Mouse (Mus musculus) limb, embryonic 14.5 days (tissue): ENCODE results near the gene Fggy. TPM values are rescaled to one million over a fixed set of nuclear protein-coding genes. Genes with fewer than 3 reads are reported as not detected.
A peak's percentile ranks its signal among the peaks of the same experiment; 100 is the strongest.

ENCODE experiments used
- ATAC-seq: fragments of 200-750 bp; cut with Nextera tagmentation; 2 replicates; pipeline ENCODE4 v1.8.0; 2017; ENCODE audit warnings: low read depth, moderate number of reproducible peaks, moderate TSS enrichment; ENCODE audit not compliant: low FRiP score
- DNase-seq: peaks from one replicate; pipeline ENCODE4 v3.0.0-alpha.2; 2015; ENCODE audit warnings: low spot score
- H3K27ac ChIP-seq: fragments of 300-500 bp; sonication (generic); replicated peaks from 2 replicates; pipeline ENCODE4 v1.5.1; 2014; ENCODE audit warnings: low read depth, mild to moderate bottlenecking, low read length, moderate library complexity, mixed read lengths
- H3K27me3 ChIP-seq: fragments of 300-500 bp; sonication (generic); 2 replicates; pipeline ENCODE4 v1.6.1; 2014; ENCODE audit warnings: low read length, mixed read lengths; ENCODE audit not compliant: control insufficient read depth, insufficient read depth
- H3K36me3 ChIP-seq: fragments of 300-500 bp; sonication (generic); 2 replicates; pipeline ENCODE4 v1.6.1; 2014; ENCODE audit warnings: mild to moderate bottlenecking, low read length, moderate library complexity, mixed read lengths; ENCODE audit not compliant: control insufficient read depth, insufficient read depth
- H3K4me1 ChIP-seq: fragments of 300-500 bp; sonication (generic); 2 replicates; pipeline ENCODE4 v1.6.1; 2014; ENCODE audit warnings: antibody characterized with exemption, low read length, mixed read lengths; ENCODE audit not compliant: control insufficient read depth, insufficient read depth
- H3K4me2 ChIP-seq: fragments of 300-500 bp; sonication (generic); replicated peaks from 2 replicates; pipeline ENCODE4 v1.6.1; 2014; ENCODE audit warnings: low read depth, mild to moderate bottlenecking, low read length, moderate library complexity; ENCODE audit not compliant: severe bottlenecking
- H3K4me3 ChIP-seq: fragments of 300-500 bp; sonication (generic); replicated peaks from 2 replicates; pipeline ENCODE4 v1.5.1; 2014; ENCODE audit warnings: low read length
- H3K9ac ChIP-seq: fragments of 300-500 bp; sonication (generic); 2 replicates; pipeline ENCODE4 v1.6.1; 2014; ENCODE audit warnings: mild to moderate bottlenecking, low read depth, low read length, moderate library complexity; ENCODE audit not compliant: severe bottlenecking
- H3K9me3 ChIP-seq: fragments of 300-500 bp; sonication (generic); 2 replicates; pipeline ENCODE4 v1.6.1; 2016; ENCODE audit warnings: low read length; ENCODE audit not compliant: control insufficient read depth
- POLR2A ChIP-seq: fragments of 200-500 bp; IDR thresholded peaks from 2 replicates; pipeline ENCODE4 v1.8.0; 2012; ENCODE audit warnings: inconsistent platforms, mild to moderate bottlenecking, moderate library complexity, borderline replicate concordance; ENCODE audit not compliant: insufficient read depth, insufficient read length; ENCODE audit errors: extremely low read depth
- WGBS: fragments of 180-500 bp; shearing (Covaris S2); extraction: QIAGEN DNeasy Blood & Tissue Kit; methylation state at CpG from one replicate; pipeline ENCODE4 v1.1.7; 2014; 5-methylcytosine and 5-hydroxymethylcytosine counted together
- polyA plus RNA-seq, 2 experiments: library from polyadenylated mRNA; depleted of rRNA in 1 of 2; stranded (reverse) in 1 of 2; unstranded in 1 of 2; fragments of >200 nt; fragmentation: Nextera tagmentation in 1 of 2; extraction: Ambion mirVana in 1 of 2; gene quantifications; 2 replicates each; pipeline versions ENCODE4 v1.2.1 to v1.2.3; 2012 to 2014

The Fggy gene
- polyA plus RNA-seq, 2 experiments: 5.7 to 7.8 TPM

DNA sequence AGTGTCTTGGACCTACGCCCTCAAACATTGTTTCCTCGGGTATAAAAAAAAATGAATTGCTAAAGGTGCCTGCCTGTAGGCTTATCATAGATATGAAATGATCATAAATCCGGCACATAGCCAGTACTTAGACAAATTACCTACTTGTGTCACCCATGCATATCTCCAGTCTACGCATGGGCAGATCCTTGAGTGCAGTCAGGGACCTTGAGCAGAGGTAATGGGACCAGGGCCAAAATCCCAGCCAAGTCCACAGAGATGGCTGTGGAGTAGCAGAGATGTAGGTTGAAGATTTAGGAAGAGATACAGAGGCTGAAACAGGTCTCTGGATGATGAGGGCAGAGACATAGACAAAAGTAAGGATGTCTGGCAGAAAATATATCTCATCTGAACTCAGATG is 320.1 kb downstream of the Fggy start:
- 83% methylated on average over 4 of the region's 4 CpGs for WGBS
- no peak overlapping the region for H3K27ac ChIP-seq

DNA sequence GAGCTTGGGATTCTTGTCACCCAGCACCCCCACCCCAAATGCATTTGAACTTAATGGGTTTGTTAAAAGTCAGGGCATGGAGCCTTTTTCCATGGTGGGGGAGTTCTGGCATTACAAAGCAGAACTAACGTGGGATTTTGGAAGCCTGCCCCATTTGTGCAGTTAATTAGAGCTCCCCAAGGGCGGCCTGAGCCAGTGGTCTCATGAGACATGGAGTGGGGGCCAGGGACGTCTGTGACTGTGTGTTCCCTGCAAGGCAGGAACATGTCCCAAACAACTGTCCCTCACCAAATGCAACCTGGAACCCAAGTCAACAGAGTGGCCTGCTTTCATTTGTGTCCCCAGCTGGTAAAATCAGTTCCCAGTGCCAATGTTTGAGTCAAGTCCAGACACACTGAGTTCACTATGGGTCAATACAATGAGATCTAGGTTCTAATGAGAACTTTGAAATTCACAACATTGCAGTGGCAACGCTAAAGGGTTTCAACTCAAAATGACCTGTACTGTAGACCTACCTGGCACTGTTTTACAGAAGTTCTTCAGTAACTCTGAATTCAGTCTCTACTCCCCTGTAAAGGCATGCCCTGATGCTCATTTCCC is 324.5 kb downstream of the Fggy start:
- no peak for TF ChIP-seq POLR2A
- H3K9me3 ChIP-seq: no peaks in the 10 kb centered on the region
- WGBS: 43% methylated on average over 4 of the region's 4 CpGs
- DNase-seq: no peak
- no peak overlapping the region for H3K4me2 ChIP-seq
- H3K4me3 ChIP-seq: no peak overlapping the region
- H3K36me3 ChIP-seq: no peaks in the 10 kb centered on the region
- no peaks in the 10 kb centered on the region for H3K27me3 ChIP-seq
- H3K4me1 ChIP-seq: peaks cover 29% of the 10 kb centered on the region
- H3K27ac ChIP-seq: no peak overlapping the region
- ATAC-seq: no peak
- H3K9ac ChIP-seq: no peak overlapping the region

More for the DNA sequence above, 320.1 kb downstream of the Fggy start:
- Histone ChIP-seq H3K27me3 (no peaks in the 10 kb centered on the region), H3K4me2 (no peak overlapping the region), H3K9ac (no peak overlapping the region), H3K4me1 (peaks cover 12% of the 10 kb centered on the region; the same call in 1 of the 2 replicates), H3K36me3 (no peaks in the 10 kb centered on the region), H3K9me3 (no peaks in the 10 kb centered on the region), H3K4me3 (no peak overlapping the region)
- ATAC-seq: no peak
- no peak for DNase-seq
- TF ChIP-seq POLR2A: no peak

DNA sequence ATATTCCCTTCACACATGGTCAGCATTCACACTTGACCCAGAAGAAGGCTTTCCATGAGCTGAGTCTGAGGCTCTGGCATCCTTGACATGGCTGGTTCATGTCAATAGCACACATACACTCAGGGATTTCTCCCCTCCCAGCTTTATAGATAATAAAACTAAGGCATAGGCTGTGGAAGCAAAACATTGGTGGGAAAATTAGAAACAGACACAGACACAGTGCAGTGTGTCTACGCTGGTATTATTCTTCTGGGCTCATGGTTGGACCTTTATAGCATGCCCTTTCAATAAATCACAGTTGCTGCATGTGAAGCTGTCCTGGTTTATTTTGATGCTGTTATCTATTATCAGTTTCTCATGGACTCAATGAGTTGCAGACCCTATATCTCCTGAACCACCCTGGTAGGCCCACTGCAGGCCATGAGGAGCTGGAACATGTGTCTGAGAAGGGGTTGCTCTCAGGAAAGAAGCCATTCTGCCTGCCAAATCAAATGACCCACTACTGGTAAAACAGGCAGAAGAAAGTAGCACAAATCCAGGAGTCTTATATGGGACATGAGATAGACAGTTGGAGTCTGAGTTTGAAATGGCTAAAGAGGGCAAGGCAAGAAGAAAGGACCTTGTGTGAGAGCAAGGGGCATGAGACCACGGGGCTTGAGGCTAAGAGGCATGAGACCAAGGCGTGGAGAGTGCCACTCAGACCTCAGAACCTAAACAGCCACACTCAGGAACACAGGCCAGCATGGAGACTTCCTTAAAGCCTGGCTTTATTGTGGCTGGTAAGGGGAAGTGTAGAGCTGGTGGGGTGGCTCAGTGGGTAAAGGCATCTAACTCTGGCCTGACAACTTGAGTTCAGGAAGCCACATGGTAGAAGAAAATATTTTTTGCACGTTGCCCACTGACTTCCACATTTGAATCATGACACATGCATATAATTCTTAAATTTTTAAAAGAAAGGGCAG is 327.2 kb downstream of the Fggy start:
- H3K27ac ChIP-seq: no peak overlapping the region
- peak; percentile 56 for DNase-seq
- ATAC-seq: peak; percentile 75; the same call in 1 of the 2 replicates
- H3K4me2 ChIP-seq: no peak overlapping the region
- no peak for TF ChIP-seq POLR2A
- peaks cover 29% of the 10 kb centered on the region for H3K4me1 ChIP-seq
- H3K36me3 ChIP-seq: no peaks in the 10 kb centered on the region
- no peaks in the 10 kb centered on the region for H3K9me3 ChIP-seq
- no peak overlapping the region for H3K4me3 ChIP-seq
- no peak overlapping the region for H3K9ac ChIP-seq
- 67% methylated on average over 4 of the region's 4 CpGs for WGBS
- H3K27me3 ChIP-seq: no peaks in the 10 kb centered on the region

DNA sequence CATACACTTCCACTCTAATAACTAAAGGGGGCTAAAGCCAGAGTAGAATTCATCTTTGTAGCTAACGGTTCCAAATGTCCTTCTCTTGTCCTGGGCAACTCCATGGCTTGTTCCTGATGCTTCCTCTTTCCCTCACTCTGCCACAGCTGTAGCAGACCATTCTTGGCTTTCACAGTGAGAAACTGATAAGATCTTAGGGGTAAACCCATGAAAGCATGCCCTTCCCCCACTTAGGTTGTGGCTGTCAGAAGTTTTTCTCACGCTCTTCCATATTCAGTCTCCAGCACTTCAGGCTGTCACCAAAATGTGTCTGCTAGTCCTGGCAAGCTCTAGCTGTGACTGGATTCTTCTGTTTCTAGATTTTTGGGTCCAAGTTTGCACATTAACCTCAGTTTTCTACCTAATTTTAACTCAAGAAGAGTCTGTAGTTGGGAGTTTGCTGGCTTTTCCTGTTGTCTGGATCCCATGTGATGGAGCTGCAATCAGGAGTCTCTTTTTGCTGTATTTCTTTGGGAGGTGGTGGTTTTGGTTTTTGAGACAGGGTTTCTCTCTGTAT is 338.0 kb downstream of the Fggy start:
- no peak for ATAC-seq
- 87% methylated on average over 2 of the region's 2 CpGs for WGBS

DNA sequence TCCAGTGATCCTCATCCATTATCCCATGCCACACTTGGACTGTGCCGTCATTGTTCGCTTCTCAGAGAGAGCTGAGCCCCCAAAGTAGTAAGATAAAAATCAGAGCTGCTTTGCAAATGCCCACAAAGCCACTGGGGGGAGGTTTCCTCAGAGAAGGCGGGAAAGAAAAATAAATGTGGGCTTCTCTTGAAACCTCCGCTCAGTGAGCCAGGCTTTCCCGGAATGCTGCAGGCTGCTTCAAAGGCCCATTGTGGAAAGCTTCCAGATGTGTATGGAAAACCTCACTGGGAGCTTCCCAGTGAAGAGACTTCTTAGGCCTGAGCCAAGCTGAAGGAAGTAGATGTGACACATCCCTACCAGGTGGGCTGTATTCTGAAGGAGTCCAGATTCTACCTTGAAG is 339.3 kb downstream of the Fggy start:
- Histone ChIP-seq H3K4me3 (no peak overlapping the region), H3K36me3 (no peaks in the 10 kb centered on the region), H3K27me3 (no peaks in the 10 kb centered on the region), H3K9me3 (no peaks in the 10 kb centered on the region), H3K27ac (peak overlapping the region; percentile 61), H3K4me1 (peaks cover 51% of the 10 kb centered on the region), H3K9ac (no peak overlapping the region), H3K4me2 (no peak overlapping the region)
- DNase-seq: peak; percentile 73
- WGBS: 24% methylated on average over 5 of the region's 5 CpGs
- TF ChIP-seq POLR2A: no peak
- ATAC-seq: no peak

More for the DNA sequence above, 338.0 kb downstream of the Fggy start:
- H3K9ac ChIP-seq: no peak overlapping the region
- H3K27ac ChIP-seq: no peak overlapping the region
- no peak for TF ChIP-seq POLR2A
- H3K4me1 ChIP-seq: peaks cover 41% of the 10 kb centered on the region
- no peak overlapping the region for H3K4me3 ChIP-seq
- no peak for DNase-seq
- no peak overlapping the region for H3K4me2 ChIP-seq
- no peaks in the 10 kb centered on the region for H3K9me3 ChIP-seq
- H3K27me3 ChIP-seq: no peaks in the 10 kb centered on the region
- no peaks in the 10 kb centered on the region for H3K36me3 ChIP-seq
